In genomic region chr5:97222489-97223237, GRCm38 (mm10) we compare ENCODE assay signal across 12 mouse cellular contexts.
DNase-seq lines count a peak whose midpoint lies in the region; ATAC-seq lines count a peak whose summit lies in the region.
"Had no signal": no experiment of that assay in that cellular context is flagged by ENCODE, and none has a peak within 500 bp of the region (broad histone marks: within the 10 kb centered on the region; RNA-seq: fewer than 3 reads in every experiment).

No protein-coding gene starts in this region.

- H3K36me3 ChIP-seq in hindbrain, embryonic 10.5 days = no peaks in the 10 kb centered on the region
- no peaks in the 10 kb centered on the region for H3K36me3 ChIP-seq in midbrain, embryonic 15.5 days (replicated peaks)
- H3K36me3 ChIP-seq: limb, embryonic 12.5 days; lung, embryonic 15.5 days had no signal

- WGBS in hindbrain, embryonic 10.5 days = 47% methylated on average over 12 of the region's 12 CpGs
- WGBS in midbrain, embryonic 15.5 days = 20% methylated on average over 12 of the region's 12 CpGs

- peaks cover 16% of the 10 kb centered on the region for H3K27me3 ChIP-seq in hindbrain, embryonic 10.5 days (ENCODE audit: insufficient read depth, poor library complexity, severe bottlenecking)
- no peaks in the 10 kb centered on the region for H3K27me3 ChIP-seq in midbrain, embryonic 15.5 days (replicated peaks)
- H3K27me3 ChIP-seq: limb, embryonic 12.5 days; lung, embryonic 15.5 days had no signal

- H3K4me2 ChIP-seq in midbrain, embryonic 15.5 days = peak overlapping the region; percentile 54
- H3K4me2 ChIP-seq: heart, embryonic 11.5 days; limb, embryonic 12.5 days; lung, embryonic 15.5 days had no signal

- peak; percentile 31 for DNase-seq in Muller cell, postnatal 12 days (ENCODE audit: inconsistent ontology term)
- peak; percentile 57 for DNase-seq in embryo, embryonic 10.5 days (ENCODE audit: low spot score)
- DNase-seq in hindbrain, embryonic 10.5 days (ENCODE audit: low spot score) = peak; percentile 16
- no peak for DNase-seq in B cell, adult 2 months
- no peak for DNase-seq in heart, postnatal 14 days
- no peak for DNase-seq in cerebellum, adult 9-10 months
- no peak for DNase-seq in heart, adult 8-10 months (ENCODE audit: low spot score)
- DNase-seq: kidney, adult 11 months had no signal

- intact Hi-C loops in heart, postnatal 14 days (cut with DNase I) = no loop called here

- no peaks in the 10 kb centered on the region for H3K9me3 ChIP-seq in hindbrain, embryonic 10.5 days
- H3K9me3 ChIP-seq in midbrain, embryonic 15.5 days = no peaks in the 10 kb centered on the region
- H3K9me3 ChIP-seq: limb, embryonic 12.5 days; lung, embryonic 15.5 days had no signal

- H3K27ac ChIP-seq in hindbrain, embryonic 10.5 days = peak overlapping the region; percentile 62; the same call in 1 of the 2 replicates
- peak overlapping the region; percentile 71 for H3K27ac ChIP-seq in midbrain, embryonic 15.5 days
- H3K27ac ChIP-seq: limb, embryonic 12.5 days; lung, embryonic 15.5 days had no signal

- H3K4me3 ChIP-seq in hindbrain, embryonic 10.5 days = peak overlapping the region; percentile 34
- H3K4me3 ChIP-seq in midbrain, embryonic 15.5 days = peak overlapping the region; percentile 43
- H3K4me3 ChIP-seq: limb, embryonic 12.5 days; lung, embryonic 15.5 days had no signal

- ATAC-seq in midbrain, embryonic 15.5 days (replicated peaks) = peak; percentile 86

- H3K4me1 ChIP-seq in hindbrain, embryonic 10.5 days (replicated peaks) = peaks cover 16% of the 10 kb centered on the region
- peaks cover 6% of the 10 kb centered on the region; the same call in 1 of the 2 replicates for H3K4me1 ChIP-seq in midbrain, embryonic 15.5 days
- H3K4me1 ChIP-seq: limb, embryonic 12.5 days; lung, embryonic 15.5 days had no signal

- H3K9ac ChIP-seq in midbrain, embryonic 15.5 days = peak overlapping the region; percentile 52
- H3K9ac ChIP-seq: limb, embryonic 12.5 days; lung, embryonic 15.5 days had no signal

Comparison
In these comparisons a context has a peak if more than half of its experiments do, and no peak if none do; other contexts are left out.
1. DNase-seq: peak in Muller cell, postnatal 12 days (single experiment), embryo, embryonic 10.5 days (single experiment) and hindbrain, embryonic 10.5 days (single experiment); none in B cell, adult 2 months (0 of 2), heart, postnatal 14 days (0 of 2), cerebellum, adult 9-10 months (single experiment) and heart, adult 8-10 months (single experiment).